Mouse (Mus musculus): ENCODE data around the gene Col16a1. TPM values are rescaled to one million over a fixed set of nuclear protein-coding genes. Genes with fewer than 3 reads are reported as not detected.

Gene Col16a1
- polyA plus RNA-seq, 1 experiment, result 17.1 TPM

DNA sequence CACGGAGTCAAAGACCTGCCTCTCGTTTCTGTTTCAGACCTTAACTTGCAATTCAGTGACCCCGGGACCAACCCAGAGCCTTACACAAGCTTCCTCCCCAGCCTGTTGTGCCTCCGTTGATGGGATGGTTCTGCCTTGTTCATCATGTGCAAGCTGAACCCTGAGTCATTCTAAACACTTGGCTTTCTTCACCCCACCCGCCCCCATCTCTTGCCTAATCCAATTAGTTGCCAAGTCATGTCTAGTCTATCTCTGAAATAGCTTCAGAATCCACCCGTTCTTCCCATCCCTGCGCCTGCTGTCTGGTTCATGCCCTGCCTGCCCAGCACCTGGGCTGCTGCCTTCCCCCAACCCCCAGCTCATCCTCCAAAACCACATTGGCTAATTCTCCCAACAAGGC, 64.7 kb downstream of the Col16a1 start:
- TF ChIP-seq POLR2A (IDR thresholded peaks at IDR 0.05; ENCODE audit: borderline replicate concordance, extremely low read depth, insufficient read depth, insufficient read length, poor library complexity, severe bottlenecking) (no peak), CTCF (IDR thresholded peaks at IDR 0.05; ENCODE audit: borderline replicate concordance, extremely low read depth, insufficient read depth, insufficient read length) (no peak)
- DNase-seq (ENCODE audit: low read depth), result no peak

DNA sequence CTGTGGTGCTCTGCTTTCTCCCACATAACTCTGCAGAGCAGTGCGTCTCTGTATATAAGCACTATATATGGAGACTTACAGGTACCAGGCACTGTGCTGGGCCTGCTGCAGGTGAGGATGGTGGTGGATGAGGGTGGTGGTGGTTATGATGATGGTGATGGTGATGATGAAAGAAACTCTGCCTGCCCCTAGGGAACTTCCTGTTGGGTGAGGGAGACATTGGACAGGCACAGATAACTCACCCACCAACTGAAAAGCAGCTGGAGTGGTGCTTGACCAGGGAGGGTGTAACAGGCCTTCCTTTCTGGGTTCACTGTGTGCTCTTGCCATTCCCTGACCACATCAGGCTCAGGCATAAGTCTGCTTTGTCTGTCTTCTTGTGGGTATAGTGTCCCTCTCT, 65.1 kb downstream of the Col16a1 start:
- TF ChIP-seq POLR2A (IDR thresholded peaks at IDR 0.05; ENCODE audit: borderline replicate concordance, extremely low read depth, insufficient read depth, insufficient read length, poor library complexity, severe bottlenecking), result no peak
- no peak for TF ChIP-seq CTCF (IDR thresholded peaks at IDR 0.05; ENCODE audit: borderline replicate concordance, extremely low read depth, insufficient read depth, insufficient read length)
- no peak for DNase-seq (ENCODE audit: low read depth)

DNA sequence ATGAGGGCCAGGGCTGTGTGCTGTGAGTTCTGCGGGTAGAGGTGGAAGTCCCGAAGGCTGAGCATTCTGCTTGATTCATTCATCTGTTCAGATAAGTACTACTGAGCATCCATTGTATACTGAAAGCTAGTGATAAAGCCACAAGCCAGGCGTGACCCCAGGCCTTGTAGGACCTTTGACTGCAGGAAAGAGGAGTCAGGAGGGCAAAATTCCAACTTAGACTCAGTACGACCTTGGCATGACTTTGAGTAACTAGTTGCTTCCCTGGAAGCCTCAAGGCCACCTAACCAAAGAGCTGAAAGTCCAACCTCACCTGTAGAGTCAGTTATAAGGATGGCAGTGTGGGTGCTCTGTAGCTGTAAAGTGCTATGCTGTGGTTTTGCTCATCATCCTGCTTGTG, 73.1 kb downstream of the Col16a1 start:
- DNase-seq (ENCODE audit: low read depth), result no peak
- TF ChIP-seq CTCF (IDR thresholded peaks at IDR 0.05; ENCODE audit: borderline replicate concordance, extremely low read depth, insufficient read depth, insufficient read length) (no peak), POLR2A (IDR thresholded peaks at IDR 0.05; ENCODE audit: borderline replicate concordance, extremely low read depth, insufficient read depth, insufficient read length, poor library complexity, severe bottlenecking) (no peak)

DNA sequence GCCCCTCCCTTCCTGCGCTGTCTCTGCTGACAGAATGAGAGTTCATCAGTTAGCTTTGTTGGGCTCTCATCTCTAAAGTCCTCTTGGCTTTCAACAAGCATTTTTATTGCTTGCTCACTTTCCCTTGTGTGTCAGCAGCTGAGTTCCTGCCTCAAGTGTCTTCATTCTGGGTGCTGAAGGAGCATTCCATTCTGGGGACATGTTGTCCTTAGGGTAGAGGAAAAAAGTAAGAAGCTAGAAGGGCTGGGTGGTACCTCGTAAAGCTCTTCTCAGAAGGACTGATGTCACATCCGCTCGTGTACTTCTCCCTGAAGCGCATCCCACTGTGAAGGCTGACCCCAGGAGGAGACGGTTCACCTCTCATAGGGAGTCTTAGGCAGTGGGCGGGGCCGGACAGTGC, 73.9 kb downstream of the Col16a1 start:
- no peak for DNase-seq (ENCODE audit: low read depth)
- TF ChIP-seq CTCF (IDR thresholded peaks at IDR 0.05; ENCODE audit: borderline replicate concordance, extremely low read depth, insufficient read depth, insufficient read length), result no peak
- TF ChIP-seq POLR2A (IDR thresholded peaks at IDR 0.05; ENCODE audit: borderline replicate concordance, extremely low read depth, insufficient read depth, insufficient read length, poor library complexity, severe bottlenecking), result no peak

DNA sequence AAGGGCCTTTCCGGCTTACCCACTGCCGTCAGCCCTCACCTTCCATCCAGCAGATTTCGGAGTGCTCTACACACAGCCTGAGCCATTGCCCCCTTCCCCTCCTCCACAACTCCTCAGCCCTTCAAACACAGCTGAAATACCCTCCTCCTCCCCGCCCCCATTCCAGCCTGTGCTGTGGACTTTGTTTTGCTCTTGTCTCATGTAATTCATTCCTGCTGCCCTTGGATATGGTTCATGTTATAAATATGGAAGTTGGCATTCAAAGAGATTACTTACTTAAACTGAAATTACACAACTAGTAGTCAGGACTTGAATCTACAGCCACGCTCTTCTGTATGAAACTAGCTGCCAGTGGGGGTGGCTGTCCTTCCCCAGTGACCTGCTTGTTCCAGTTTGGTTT, 75.4 kb downstream of the Col16a1 start:
- TF ChIP-seq CTCF (IDR thresholded peaks at IDR 0.05; ENCODE audit: borderline replicate concordance, extremely low read depth, insufficient read depth, insufficient read length) (no peak), POLR2A (IDR thresholded peaks at IDR 0.05; ENCODE audit: borderline replicate concordance, extremely low read depth, insufficient read depth, insufficient read length, poor library complexity, severe bottlenecking) (no peak)
- DNase-seq (ENCODE audit: low read depth), result no peak

DNA sequence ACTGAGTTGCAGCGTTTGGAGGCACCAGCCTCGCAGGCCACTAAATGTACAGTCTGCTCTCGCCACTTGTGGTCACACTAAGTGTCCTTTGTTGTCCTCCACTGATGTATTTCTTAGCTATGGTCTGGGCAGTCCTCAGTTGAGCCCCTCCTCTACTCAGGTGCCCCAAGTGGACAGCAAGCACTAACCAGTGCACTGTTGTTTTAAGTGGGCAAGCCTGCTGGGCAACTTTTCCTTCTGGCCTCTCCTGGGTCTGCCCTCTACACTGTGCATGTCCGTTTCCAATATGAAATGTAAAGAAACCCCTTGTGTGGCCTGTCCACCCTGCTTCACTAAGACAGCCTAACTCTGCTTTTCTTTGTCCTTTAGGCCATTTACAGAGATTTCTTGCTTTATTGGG, 76.5 kb downstream of the Col16a1 start:
- no peak for TF ChIP-seq POLR2A (IDR thresholded peaks at IDR 0.05; ENCODE audit: borderline replicate concordance, extremely low read depth, insufficient read depth, insufficient read length, poor library complexity, severe bottlenecking)
- TF ChIP-seq CTCF (IDR thresholded peaks at IDR 0.05; ENCODE audit: borderline replicate concordance, extremely low read depth, insufficient read depth, insufficient read length), result no peak
- no peak for DNase-seq (ENCODE audit: low read depth)

DNA sequence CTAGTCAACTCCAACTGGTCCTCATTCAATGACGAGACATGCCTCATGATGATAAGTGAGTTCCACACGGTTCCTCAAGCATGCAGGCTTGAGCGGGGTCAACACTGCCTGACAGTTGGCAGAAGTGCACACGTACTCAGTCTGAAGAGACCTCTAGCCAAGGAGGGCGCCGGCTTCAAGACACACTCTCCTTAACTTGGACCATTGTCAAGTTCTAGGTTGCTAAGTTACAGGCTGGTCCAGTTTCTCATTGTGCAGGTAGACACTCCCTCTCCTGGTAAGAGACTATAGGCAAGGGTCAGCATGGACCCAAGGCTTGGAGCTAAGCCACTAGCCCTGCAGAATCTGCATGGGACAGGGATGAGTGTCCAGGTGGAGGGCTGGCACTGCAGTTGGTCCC, 77.5 kb downstream of the Col16a1 start:
- no peak for DNase-seq (ENCODE audit: low read depth)
- TF ChIP-seq POLR2A (IDR thresholded peaks at IDR 0.05; ENCODE audit: borderline replicate concordance, extremely low read depth, insufficient read depth, insufficient read length, poor library complexity, severe bottlenecking), result no peak
- TF ChIP-seq CTCF (IDR thresholded peaks at IDR 0.05; ENCODE audit: borderline replicate concordance, extremely low read depth, insufficient read depth, insufficient read length), result no peak

DNA sequence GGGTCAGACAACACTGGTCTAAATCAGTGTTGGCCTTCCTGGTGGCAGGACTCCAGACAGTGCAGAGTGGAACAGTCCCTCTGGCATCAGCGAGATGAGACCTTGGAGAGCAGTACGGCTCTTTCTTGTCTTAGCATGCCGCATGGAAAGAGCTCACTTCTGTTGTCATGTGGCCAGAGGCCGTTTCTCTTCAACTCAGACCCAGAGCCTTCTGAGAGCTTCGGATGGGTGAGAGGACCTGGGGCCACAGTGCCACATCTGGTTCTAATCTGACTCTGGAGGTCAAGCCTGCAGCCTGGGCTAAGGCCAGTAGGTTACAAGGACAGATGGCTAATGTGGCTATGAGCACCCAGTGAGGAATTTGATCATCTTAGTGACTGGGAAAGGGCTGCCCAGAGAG, 78.3 kb downstream of the Col16a1 start:
- DNase-seq (ENCODE audit: low read depth), result no peak
- TF ChIP-seq CTCF (IDR thresholded peaks at IDR 0.05; ENCODE audit: borderline replicate concordance, extremely low read depth, insufficient read depth, insufficient read length), result no peak
- TF ChIP-seq POLR2A (IDR thresholded peaks at IDR 0.05; ENCODE audit: borderline replicate concordance, extremely low read depth, insufficient read depth, insufficient read length, poor library complexity, severe bottlenecking), result no peak

DNA sequence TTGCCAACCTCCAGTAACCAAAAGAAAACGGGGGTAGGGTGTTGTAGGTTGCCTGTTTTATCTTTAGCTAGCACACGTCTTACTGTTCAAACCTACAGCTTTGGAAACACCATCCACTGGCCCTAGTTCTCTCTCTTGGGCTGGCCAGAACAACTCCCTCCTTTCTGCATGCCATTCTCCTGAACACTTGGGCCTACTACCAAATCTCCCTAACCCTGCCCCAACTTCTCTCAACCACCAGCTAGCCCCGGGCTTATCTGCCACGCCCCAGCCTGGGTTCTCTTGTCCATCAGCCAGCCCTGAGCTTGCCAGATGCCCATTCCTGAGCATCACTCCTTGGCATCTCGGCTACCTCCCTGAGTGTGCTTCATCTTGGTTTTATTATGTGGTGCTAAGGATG, 81.3 kb downstream of the Col16a1 start:
- TF ChIP-seq CTCF (IDR thresholded peaks at IDR 0.05; ENCODE audit: borderline replicate concordance, extremely low read depth, insufficient read depth, insufficient read length) (no peak), POLR2A (IDR thresholded peaks at IDR 0.05; ENCODE audit: borderline replicate concordance, extremely low read depth, insufficient read depth, insufficient read length, poor library complexity, severe bottlenecking) (no peak)
- no peak for DNase-seq (ENCODE audit: low read depth)

DNA sequence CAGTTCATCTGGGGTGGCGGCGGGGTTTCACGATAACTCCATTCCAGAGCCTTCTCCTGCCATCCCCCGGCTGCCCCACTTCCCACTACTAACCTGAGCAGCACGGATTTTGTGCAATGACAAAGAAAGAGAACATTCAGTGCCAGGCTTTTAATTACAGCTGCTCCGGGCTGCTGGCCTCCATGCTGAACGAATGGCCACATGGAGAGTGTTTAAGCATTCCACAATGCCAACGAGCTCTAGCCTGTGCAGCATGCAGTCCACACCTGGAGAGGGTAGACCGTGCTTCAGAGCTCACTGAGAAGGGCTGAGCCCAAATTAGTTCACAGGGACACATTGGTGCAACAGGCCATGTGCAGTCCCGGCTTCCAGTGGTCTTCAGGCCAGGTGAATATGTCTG, 82.4 kb downstream of the Col16a1 start:
- DNase-seq (ENCODE audit: low read depth), result no peak
- TF ChIP-seq POLR2A (IDR thresholded peaks at IDR 0.05; ENCODE audit: borderline replicate concordance, extremely low read depth, insufficient read depth, insufficient read length, poor library complexity, severe bottlenecking) (no peak), CTCF (IDR thresholded peaks at IDR 0.05; ENCODE audit: borderline replicate concordance, extremely low read depth, insufficient read depth, insufficient read length) (no peak)

DNA sequence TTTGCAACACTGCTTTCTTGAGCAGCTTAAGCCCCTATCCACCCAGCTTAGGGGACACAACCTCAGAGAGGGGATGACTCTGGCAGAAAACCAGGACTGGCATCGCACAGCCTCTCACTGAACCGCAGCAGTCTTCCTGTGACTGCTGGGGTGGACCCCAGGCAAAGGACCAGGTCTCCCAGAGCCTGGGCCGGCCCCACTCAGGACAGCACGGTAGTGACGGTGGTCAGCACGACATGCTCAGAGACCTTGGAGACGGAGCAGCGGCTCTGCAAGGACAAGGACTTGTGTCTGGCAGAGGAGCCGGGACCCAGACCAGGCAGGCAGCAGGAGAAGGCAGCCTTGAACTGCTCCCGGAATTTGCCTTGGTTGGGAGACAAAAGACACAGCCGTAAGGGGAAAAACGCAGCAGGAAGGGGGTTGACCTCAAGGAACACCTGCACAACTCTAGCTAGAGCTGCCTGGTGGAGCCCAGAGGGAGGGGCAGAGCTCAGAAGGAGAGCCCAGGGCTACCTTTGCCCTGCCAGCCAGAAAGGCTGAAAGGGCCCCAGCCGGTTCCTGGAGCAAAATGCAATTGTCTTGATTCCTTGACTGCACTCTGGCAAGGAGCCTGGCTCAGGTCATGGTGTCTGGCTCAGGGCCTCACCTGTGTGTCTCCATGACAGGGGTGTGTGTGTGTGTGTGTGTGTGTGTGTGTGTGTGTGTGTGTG, 83.2 kb downstream of the Col16a1 start:
- TF ChIP-seq POLR2A (IDR thresholded peaks at IDR 0.05; ENCODE audit: borderline replicate concordance, extremely low read depth, insufficient read depth, insufficient read length, poor library complexity, severe bottlenecking), result no peak
- no peak for TF ChIP-seq CTCF (IDR thresholded peaks at IDR 0.05; ENCODE audit: borderline replicate concordance, extremely low read depth, insufficient read depth, insufficient read length)
- no peak for DNase-seq (ENCODE audit: low read depth)

DNA sequence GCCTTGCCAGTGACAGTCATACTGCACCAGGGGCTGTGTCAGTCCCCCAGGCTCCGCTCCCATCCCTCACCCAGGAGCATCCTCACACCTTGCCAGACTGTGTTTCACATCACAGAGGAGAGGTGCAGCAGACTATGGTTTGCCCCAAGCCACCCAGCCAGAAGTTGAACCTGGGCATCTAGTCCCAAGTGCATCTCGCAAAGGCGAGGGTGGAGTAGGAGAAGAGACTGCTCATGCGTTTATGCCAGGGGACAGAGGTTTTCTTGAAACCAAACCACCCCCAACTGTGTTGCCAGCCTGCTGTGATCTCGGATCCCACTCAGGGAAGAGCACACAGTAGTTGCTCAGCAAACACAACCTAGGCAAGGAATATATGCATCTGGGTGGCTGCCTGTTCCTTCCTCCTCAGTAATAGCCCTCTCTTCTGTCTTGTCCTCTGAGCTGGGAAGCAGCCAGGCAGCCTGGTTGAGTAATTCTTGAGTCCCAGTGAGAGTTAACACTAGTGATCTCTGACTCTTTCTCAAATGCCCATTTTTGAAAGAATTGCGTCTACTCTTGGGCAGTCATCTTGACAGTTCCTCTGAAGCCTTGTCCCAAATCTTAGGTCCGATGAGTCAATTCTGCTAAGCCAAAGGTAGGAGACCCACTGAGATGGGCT, 83.9 kb downstream of the Col16a1 start:
- no peak for DNase-seq (ENCODE audit: low read depth)
- no peak for TF ChIP-seq POLR2A (IDR thresholded peaks at IDR 0.05; ENCODE audit: borderline replicate concordance, extremely low read depth, insufficient read depth, insufficient read length, poor library complexity, severe bottlenecking)
- TF ChIP-seq CTCF (IDR thresholded peaks at IDR 0.05; ENCODE audit: borderline replicate concordance, extremely low read depth, insufficient read depth, insufficient read length), result no peak
